Mouse (Mus musculus) embryonic fibroblast, embryonic 13.5 days (primary cell): ENCODE results near the gene Tmem88. TPM values are rescaled to one million over a fixed set of nuclear protein-coding genes. Genes with fewer than 3 reads are reported as not detected.

ENCODE experiments used
- H3K27ac ChIP-seq: 2 replicates; pipeline ENCODE4 v1.5.1; 2012; ENCODE audit warnings: low read length, control low read depth, inconsistent platforms; ENCODE audit not compliant: insufficient read depth
- H3K4me1 ChIP-seq: 2 replicates; pipeline ENCODE4 v1.6.1; 2011; ENCODE audit warnings: low read length; ENCODE audit not compliant: control insufficient read depth, insufficient read depth
- H3K4me3 ChIP-seq: 2 replicates; pipeline ENCODE4 v1.5.1; 2011; ENCODE audit warnings: mild to moderate bottlenecking, control low read depth, low read length; ENCODE audit not compliant: insufficient read depth
- CTCF ChIP-seq: IDR thresholded peaks from 2 replicates; pipeline ENCODE4 v1.5.1; 2011; ENCODE audit warnings: mild to moderate bottlenecking, control low read depth, low read length, moderate library complexity, borderline replicate concordance; ENCODE audit not compliant: insufficient read depth
- POLR2A ChIP-seq: IDR thresholded peaks from 2 replicates; pipeline ENCODE4 v1.6.1; 2011; ENCODE audit warnings: low read depth, mild to moderate bottlenecking, control low read depth, low read length, moderate library complexity
- polyA plus RNA-seq: library from polyadenylated mRNA; stranded (reverse); fragments of >200 nt; gene quantifications from 2 replicates; pipeline ENCODE4 v1.2.4, GENCODE M21; 2011; ENCODE audit warnings: low read depth; ENCODE audit not compliant: missing spikeins, insufficient read length

Tmem88 gene
- polyA plus RNA-seq, 1 experiment, result 9.1 TPM

GRCm38 (mm10) chr11:69364910-69365309 is 33.1 kb downstream of the Tmem88 start:
- no peak overlapping the region for H3K4me3 ChIP-seq
- H3K4me1 ChIP-seq, result peaks cover 17% of the 10 kb centered on the region
- peak overlapping the region; percentile 98; the same call in 1 of the 2 replicates for H3K27ac ChIP-seq
- TF ChIP-seq CTCF (no peak), POLR2A (peak; percentile 8; the same call in 1 of the 2 replicates)

GRCm38 (mm10) chr11:69364376-69364775 is 33.7 kb downstream of the Tmem88 start:
- TF ChIP-seq CTCF, result no peak
- no peak for TF ChIP-seq POLR2A
- H3K27ac ChIP-seq, result no peak overlapping the region
- H3K4me3 ChIP-seq, result no peak overlapping the region
- H3K4me1 ChIP-seq, result peaks cover 17% of the 10 kb centered on the region

- peaks cover 17% of the 10 kb centered on the region for H3K4me1 ChIP-seq
- no peak overlapping the region for H3K27ac ChIP-seq
- TF ChIP-seq CTCF, result no peak
- no peak for TF ChIP-seq POLR2A
- H3K4me3 ChIP-seq, result no peak overlapping the region
Observed at GRCm38 (mm10) chr11:69362479-69362878, 35.6 kb downstream of the Tmem88 start.

- Histone ChIP-seq H3K4me3 (no peak overlapping the region), H3K27ac (no peak overlapping the region), H3K4me1 (peaks cover 17% of the 10 kb centered on the region)
- TF ChIP-seq POLR2A (no peak), CTCF (no peak)
Observed at GRCm38 (mm10) chr11:69362021-69362420, 36.0 kb downstream of the Tmem88 start.

- Histone ChIP-seq H3K4me3 (no peak overlapping the region), H3K27ac (no peak overlapping the region), H3K4me1 (peaks cover under 1% of the 10 kb centered on the region; the same call in 1 of the 2 replicates)
- no peak for TF ChIP-seq POLR2A
Observed at GRCm38 (mm10) chr11:69357690-69358089, 40.3 kb downstream of the Tmem88 start.

- H3K4me1 ChIP-seq, result no peaks in the 10 kb centered on the region
- no peak overlapping the region for H3K4me3 ChIP-seq
- H3K27ac ChIP-seq, result no peak overlapping the region
- no peak for TF ChIP-seq POLR2A
- TF ChIP-seq CTCF, result no peak
Observed at GRCm38 (mm10) chr11:69356544-69356943, 41.5 kb downstream of the Tmem88 start.

Other genes with a start within 250 kb of the Tmem88 start
- gene Alox12b, start 241.2 kb downstream of the Tmem88 start, polyA plus RNA-seq, result not detected in 2 replicates
- gene Alox8, start 200.4 kb downstream of the Tmem88 start, polyA plus RNA-seq, result not detected in 2 replicates
- gene Gucy2e, start 161.2 kb downstream of the Tmem88 start, polyA plus RNA-seq, result 0.12 TPM in 1 of 2 replicates, not detected in the other
- 13.5 and 17.6 TPM in 2 replicates for gene Cntrob, start 74.5 kb downstream of the Tmem88 start, polyA plus RNA-seq
- gene Trappc1, start 74.3 kb downstream of the Tmem88 start, polyA plus RNA-seq, result 92.9 and 121 TPM in 2 replicates
- 2.1 and 2.9 TPM in 2 replicates for gene Kcnab3, start 72.0 kb downstream of the Tmem88 start, polyA plus RNA-seq
- gene Rnf227, start 57.8 kb downstream of the Tmem88 start, polyA plus RNA-seq, result 1.7 and 4.4 TPM in 2 replicates
- 175 and 199 TPM in 2 replicates for gene Chd3, start 28.8 kb downstream of the Tmem88 start, polyA plus RNA-seq
- gene Naa38, start 2.7 kb downstream of the Tmem88 start, polyA plus RNA-seq, result 75.6 and 81.1 TPM in 2 replicates
- 51.0 and 51.7 TPM in 2 replicates for gene Cyb5d1, start 2.6 kb downstream of the Tmem88 start, polyA plus RNA-seq
- 31.8 and 33.4 TPM in 2 replicates for gene Kdm6b, start 15.4 kb upstream of the Tmem88 start, polyA plus RNA-seq
- 0.21 TPM in 1 of 2 replicates, not detected in the other for gene Dnah2, start 150.9 kb upstream of the Tmem88 start, polyA plus RNA-seq
- gene Efnb3, start 162.0 kb upstream of the Tmem88 start, polyA plus RNA-seq, result 0.45 and 2.6 TPM in 2 replicates
- gene Wrap53, start 182.0 kb upstream of the Tmem88 start, polyA plus RNA-seq, result 7.9 and 10.2 TPM in 2 replicates
- 159 and 160 TPM in 2 replicates for gene Trp53, start 182.1 kb upstream of the Tmem88 start, polyA plus RNA-seq
- 0.58 and 2.7 TPM in 2 replicates for gene Atp1b2, start 207.7 kb upstream of the Tmem88 start, polyA plus RNA-seq
- gene Shbg, start 219.7 kb upstream of the Tmem88 start, polyA plus RNA-seq, result not detected in 2 replicates
- 11.7 and 13.6 TPM in 2 replicates for gene Sat2, start 223.8 kb upstream of the Tmem88 start, polyA plus RNA-seq
- 63.5 and 71.7 TPM in 2 replicates for gene Fxr2, start 234.8 kb upstream of the Tmem88 start, polyA plus RNA-seq